Mouse (Mus musculus): ENCODE results near the gene Lrpprc. TPM values are rescaled to one million over a fixed set of nuclear protein-coding genes. Genes with fewer than 3 reads are reported as not detected.

The Lrpprc gene
- total RNA-seq, 2 experiments from 2014 or later: 62.4 to 69.9 TPM

GRCm38 (mm10) chr17:84771882-84772281 lies 18.7 kb downstream of the Lrpprc start:
- no peak for DNase-seq (ENCODE audit: low spot score)

DNA sequence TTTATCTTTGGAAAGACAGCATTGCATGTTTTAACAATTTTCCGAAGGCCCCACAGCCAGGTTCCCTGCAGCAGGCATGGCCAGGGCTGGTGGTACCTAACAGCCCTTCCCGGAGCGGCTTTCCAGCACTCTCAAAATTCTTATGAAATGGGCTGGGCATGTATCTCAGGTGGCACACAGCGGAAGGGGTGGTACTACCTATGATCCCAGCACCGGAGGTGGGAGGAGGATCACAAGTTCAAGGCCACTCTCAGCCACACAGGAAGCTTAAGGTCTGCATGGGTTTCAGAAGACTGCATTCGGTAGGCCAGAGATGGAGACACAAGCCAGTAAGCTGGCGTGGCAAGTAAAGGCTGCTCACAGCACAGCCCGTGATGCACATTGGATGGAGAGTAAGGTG lies 31.6 kb downstream of the Lrpprc start:
- DNase-seq (ENCODE audit: low spot score): no peak

- no peak for DNase-seq (ENCODE audit: low spot score)
Measured at GRCm38 (mm10) chr17:84758374-84758773, 32.2 kb downstream of the Lrpprc start.

- DNase-seq (ENCODE audit: low spot score): no peak
Measured at GRCm38 (mm10) chr17:84756090-84756489, 34.5 kb downstream of the Lrpprc start.

DNA sequence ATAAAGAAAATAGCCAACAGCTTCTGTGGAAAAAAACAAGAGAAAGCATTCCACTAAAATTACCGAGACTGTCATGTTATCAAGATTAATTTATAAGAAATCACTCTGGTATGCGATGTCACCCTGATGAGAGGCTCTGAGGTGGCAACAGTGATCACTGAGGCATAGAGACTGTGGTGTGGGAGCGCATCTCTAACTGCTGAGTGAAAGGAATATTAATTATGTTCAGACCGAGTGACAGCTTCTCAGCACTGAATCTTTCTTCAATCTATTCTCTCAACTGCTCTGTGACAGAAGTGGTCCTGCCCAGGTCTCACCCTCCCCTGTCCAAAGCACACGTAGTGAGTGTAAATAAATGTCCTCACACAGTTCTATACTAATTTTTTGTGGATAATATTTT lies 37.1 kb downstream of the Lrpprc start:
- no peak for DNase-seq (ENCODE audit: low spot score)

DNA sequence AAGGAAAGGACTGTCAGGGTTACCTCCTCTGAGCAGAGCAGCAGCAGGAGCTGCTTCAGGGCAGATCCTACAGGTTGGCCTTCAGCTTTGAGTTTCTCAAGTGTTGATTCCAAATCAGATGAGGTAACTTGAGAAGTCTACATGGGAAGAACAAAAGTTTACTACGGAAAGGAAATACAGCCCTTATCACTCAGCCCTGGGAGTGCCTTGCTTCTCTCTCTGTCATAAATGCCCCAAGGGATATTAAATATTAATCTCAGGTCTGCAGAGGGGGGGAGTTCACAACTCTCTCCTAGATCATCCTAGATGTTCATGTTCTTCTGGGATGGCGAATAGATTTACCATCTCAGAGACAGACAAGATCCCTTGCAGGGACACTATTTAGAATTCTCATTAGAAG lies 38.3 kb downstream of the Lrpprc start:
- no peak for DNase-seq (ENCODE audit: low spot score)

GRCm38 (mm10) chr17:84751630-84752191 lies 38.9 kb downstream of the Lrpprc start:
- DNase-seq (ENCODE audit: low spot score): no peak

DNA sequence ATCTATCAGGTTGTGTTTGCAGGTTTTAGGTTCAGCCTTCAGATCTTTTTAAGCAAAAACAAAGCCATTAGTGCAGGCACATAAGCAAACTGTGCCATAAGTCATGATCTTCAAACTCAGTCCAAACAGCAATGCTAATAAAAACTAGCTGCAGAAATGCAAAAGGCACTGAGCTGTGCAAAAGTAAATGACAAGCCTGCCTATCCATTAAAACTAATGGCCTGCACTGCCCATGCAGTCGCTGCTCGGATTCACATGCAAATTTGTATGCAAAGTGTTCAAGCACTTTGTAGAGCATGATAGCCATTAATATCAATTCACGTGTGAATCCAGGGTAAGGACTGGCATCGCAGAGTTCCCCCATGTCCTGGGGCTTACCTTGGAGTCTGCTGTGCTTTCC lies 40.5 kb downstream of the Lrpprc start:
- no peak for DNase-seq (ENCODE audit: low spot score)

GRCm38 (mm10) chr17:84749297-84749696 lies 41.3 kb downstream of the Lrpprc start:
- no peak for DNase-seq (ENCODE audit: low spot score)

DNA sequence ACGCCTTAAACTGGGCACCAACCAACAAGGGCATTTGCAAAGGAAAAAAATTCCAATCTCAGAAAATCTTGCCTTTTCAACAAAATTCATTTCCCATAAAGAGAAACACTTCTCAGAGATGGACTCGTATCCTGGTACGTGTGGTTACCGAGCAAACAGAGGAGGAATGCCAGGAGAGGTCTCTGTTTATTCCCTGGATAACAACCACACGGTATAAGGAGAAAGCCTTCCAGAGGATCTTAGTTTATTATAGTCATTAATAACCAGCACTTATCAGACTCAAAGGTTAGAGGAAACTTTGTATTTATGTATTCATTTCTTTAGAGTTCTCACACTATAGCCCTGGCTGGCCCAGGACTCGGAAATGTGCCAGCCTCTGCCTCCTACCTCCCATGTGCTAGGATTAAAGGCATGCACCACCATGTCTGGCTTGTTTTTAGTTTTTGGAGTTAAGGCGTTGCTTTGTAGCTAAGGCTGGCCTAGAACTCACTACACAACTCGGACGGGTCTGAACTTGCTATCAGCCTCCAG lies 42.4 kb downstream of the Lrpprc start:
- DNase-seq (ENCODE audit: low spot score): no peak

DNA sequence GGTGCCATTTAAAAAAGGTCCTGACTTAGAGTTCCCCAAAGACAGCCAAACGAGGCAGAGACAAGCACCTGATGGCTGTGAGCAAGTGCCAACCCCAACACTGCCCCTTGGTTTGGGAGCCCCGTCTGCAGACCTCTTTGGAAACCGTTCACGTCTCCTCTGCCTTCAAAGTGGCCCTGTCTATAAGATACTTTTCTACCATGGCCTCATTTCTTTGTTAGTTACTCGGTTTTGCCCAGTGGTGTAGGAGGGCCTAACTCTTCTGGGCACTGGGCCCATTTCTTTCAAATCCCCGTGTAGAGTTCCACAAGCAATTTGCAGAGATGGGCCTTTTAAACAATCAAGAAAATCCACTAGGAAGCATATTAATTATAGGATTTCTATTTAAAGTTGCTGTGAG lies 43.4 kb downstream of the Lrpprc start:
- DNase-seq (ENCODE audit: low spot score): no peak

- no peak for DNase-seq (ENCODE audit: low spot score)
Measured at GRCm38 (mm10) chr17:84745001-84745400, 45.6 kb downstream of the Lrpprc start.

DNA sequence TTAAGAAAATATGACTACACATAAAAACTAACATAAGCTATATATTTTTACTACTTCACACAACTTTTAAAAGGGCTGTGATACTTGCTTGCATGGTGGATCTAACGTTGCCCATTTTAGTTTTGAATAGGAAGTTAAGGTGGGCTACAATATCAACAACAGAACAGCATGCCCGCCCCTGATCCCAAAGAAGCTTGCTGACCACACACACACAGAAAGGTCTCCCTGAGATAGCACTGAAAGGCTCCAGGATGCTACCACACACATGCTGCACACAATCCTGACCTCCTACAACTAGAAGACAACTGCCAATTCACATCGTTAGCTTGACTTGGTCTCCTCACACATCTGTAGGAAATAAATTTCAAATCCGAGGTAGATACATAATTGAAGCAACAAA lies 46.3 kb downstream of the Lrpprc start:
- no peak for DNase-seq (ENCODE audit: low spot score)

DNA sequence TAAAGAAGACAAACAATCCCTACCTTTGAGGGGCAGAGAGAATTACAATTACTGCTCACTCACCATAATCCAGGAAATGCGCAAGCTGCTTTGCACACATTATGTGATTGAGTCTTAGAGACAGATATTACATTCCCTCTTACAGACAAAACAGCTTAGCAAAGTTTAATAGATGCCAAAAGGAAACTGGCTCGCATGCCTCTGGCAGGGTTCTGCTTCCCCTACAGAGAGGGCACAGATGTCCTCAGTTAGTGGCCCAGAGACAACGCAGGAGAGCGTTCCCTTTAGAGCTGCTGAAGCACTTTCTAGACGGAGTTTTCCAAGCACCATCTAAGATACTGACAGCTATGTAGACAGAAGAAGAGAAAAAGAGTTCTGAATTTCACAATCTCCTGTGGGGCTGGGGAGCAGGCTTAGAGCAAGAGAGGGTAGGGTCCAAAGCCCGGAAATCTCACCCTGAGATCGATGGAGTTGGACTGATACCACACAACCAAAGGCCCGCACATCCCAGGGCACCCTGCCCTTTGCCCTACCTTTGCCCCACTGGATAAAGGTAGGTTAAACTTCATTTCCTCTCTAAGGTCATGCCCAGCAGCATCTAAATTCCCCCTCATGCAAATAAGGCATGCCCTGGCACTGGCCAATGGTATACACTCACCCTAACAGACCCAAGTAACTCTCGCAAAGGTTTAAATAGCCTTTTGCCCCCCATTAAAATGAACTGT lies 52.4 kb downstream of the Lrpprc start:
- no peak for DNase-seq (ENCODE audit: low spot score)

DNA sequence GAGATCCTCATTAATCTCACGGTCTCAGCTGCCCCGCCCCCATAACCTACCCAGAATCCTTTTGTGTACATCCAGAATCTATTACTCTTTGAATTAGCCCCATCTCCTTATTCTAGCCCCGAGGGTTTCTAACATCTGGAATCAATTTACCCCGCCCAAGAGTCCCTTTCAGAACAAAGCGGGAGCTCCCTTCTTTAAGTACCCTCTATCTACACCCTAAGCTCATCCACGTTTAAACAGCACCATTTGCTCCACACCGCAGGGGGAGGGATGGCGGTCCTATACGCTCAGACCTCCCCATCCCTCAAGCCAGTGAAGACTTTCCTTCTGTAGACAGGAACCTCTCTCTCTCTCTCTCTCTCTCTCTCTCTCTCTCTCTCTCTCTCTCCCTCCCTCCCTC lies 53.9 kb downstream of the Lrpprc start:
- DNase-seq (ENCODE audit: low spot score): no peak

DNA sequence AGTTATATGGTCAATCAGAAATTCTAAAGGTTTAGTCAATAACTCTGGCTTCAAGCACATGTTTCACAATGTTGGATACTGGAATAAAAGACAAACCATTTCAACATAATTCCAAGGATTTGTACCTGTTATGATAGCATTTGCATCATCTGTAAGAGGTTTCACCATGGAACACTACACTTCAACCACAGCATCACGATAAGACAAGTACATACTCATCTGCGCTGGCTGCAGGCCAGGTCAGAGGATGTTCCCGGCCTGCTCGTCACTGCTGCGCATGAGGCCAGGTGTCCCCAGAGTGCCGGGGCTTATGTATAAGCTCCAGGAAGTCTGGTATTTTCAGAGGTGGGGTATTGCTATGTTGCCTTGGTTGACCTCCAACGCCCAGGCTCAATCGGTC lies 58.0 kb downstream of the Lrpprc start:
- no peak for DNase-seq (ENCODE audit: low spot score)

DNA sequence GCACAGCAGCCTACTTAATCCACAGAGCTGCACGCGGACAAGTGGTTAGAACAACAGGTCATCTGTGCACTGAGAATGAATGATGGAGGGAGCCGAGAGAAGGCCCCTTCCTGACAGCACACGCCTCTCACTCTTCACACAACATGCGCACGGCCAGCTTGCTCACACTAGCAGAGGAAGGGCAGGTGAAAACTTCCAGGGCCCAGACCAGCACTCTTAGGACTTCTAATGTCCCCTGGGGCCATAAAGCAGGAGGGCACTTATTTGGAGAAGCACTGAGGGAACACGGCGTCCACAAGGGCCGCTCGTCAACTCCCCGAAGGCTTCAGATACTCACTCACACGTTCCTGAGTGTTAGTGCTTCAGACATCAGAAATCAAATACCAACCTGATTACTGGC lies 59.2 kb downstream of the Lrpprc start:
- no peak for DNase-seq (ENCODE audit: low spot score)

DNA sequence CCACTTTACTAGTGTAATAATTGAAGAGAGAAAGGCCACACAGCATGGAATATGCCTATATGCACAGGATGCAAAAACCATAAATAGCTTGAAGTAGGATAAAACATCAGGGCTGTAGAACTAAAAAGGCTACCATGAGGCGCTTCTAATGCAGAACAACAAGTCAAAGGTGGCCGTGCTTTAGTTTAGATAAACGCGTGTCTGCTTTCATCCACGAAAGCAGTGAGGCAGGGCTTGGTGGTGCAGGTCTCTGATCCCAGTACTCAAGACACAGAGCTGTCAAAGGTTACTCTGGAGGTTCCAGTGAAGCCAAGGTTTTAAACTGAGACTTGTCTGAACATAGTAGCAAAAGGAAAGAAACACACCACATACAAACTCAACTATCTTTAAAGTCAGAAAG lies 61.4 kb downstream of the Lrpprc start:
- no peak for DNase-seq (ENCODE audit: low spot score)

- no peak for DNase-seq (ENCODE audit: low spot score)
Measured at GRCm38 (mm10) chr17:84728201-84728911, 62.2 kb downstream of the Lrpprc start.

DNA sequence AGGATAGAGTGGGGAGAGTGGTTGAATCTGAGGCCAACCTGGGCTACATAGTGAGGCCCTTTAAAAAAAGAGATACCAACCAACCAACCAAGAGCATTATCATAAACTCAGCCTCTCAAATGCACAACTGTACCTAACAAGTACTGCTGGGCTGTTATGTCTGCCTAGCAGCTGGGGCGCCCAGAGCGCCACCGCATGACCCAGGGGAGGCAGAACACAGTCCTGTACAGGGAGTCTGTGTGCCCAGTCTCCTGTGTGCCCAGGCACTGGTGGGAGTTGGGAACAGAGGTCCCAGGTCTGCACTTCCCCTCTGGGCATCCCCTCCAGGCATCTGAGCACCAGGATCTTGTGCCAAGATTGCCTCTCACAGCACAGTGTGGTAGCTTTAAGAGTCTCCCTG lies 65.4 kb downstream of the Lrpprc start:
- DNase-seq (ENCODE audit: low spot score): no peak

- DNase-seq (ENCODE audit: low spot score): no peak
Measured at GRCm38 (mm10) chr17:84724028-84724427, 66.6 kb downstream of the Lrpprc start.

- no peak for DNase-seq (ENCODE audit: low spot score)
Measured at GRCm38 (mm10) chr17:84719105-84719504, 71.5 kb downstream of the Lrpprc start.

DNA sequence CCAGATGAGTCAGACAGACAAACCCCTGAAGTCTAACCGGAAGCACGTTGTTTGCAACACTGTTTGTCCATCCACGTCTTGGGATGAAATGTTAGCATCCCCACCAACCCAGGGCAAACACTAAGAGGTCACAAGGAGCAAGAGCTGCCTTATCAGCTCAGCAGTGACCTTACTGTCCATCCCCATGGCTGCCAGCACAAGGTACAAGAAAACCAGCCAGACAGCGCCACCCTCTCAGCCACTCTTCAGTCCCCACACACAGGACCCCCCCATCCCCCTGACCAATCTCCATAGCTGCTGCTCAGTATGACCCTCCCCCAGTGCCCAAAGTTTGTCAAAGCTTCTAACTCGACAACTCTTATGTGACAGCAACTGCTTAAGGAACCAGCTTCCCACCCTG lies 73.2 kb downstream of the Lrpprc start:
- DNase-seq (ENCODE audit: low spot score): no peak
